Mouse (Mus musculus): Measurements from ENCODE around the gene Epgn. TPM values are rescaled to one million over a fixed set of nuclear protein-coding genes. Genes with fewer than 3 reads are reported as not detected.

Epgn gene
- 0.06 and 0.11 TPM in 2 replicates for polyA plus RNA-seq (2012; rRNA removed)

- DNase-seq (ENCODE audit: low read depth): no peak
Measured at GRCm38 (mm10) chr5:91027164-91027563, at the start of gene Epgn. TSS of gene Epgn (plus strand) at chr5:91027464.

- DNase-seq (ENCODE audit: low read depth): no peak
Measured at GRCm38 (mm10) chr5:90980297-90980696, 47.0 kb upstream of the Epgn start.

GRCm38 (mm10) chr5:90987605-90988004, 39.7 kb upstream of the Epgn start:
- no peak for DNase-seq (ENCODE audit: low read depth)

GRCm38 (mm10) chr5:90988149-90988548, 39.1 kb upstream of the Epgn start:
- DNase-seq (ENCODE audit: low read depth): no peak

- DNase-seq (ENCODE audit: low read depth): no peak
Measured at GRCm38 (mm10) chr5:90988592-90988991, 38.7 kb upstream of the Epgn start.

GRCm38 (mm10) chr5:90999942-91000341, 27.3 kb upstream of the Epgn start:
- DNase-seq (ENCODE audit: low read depth): no peak

- no peak for DNase-seq (ENCODE audit: low read depth)
Measured at GRCm38 (mm10) chr5:91015216-91015615, 12.0 kb upstream of the Epgn start.

GRCm38 (mm10) chr5:91023114-91023513, 4.2 kb upstream of the Epgn start:
- no peak for DNase-seq (ENCODE audit: low read depth)

- DNase-seq (ENCODE audit: low read depth): no peak
Measured at GRCm38 (mm10) chr5:91027840-91028239, 576 bp downstream of the Epgn start.

GRCm38 (mm10) chr5:91030629-91031028, 3.4 kb downstream of the Epgn start:
- no peak for DNase-seq (ENCODE audit: low read depth)

GRCm38 (mm10) chr5:91035341-91035740, 8.1 kb downstream of the Epgn start:
- DNase-seq (ENCODE audit: low read depth): no peak

GRCm38 (mm10) chr5:91036628-91037027, 9.4 kb downstream of the Epgn start:
- DNase-seq (ENCODE audit: low read depth): peak; percentile 83

GRCm38 (mm10) chr5:91037756-91038155, 10.5 kb downstream of the Epgn start:
- DNase-seq (ENCODE audit: low read depth): no peak

GRCm38 (mm10) chr5:91038547-91038946, 11.3 kb downstream of the Epgn start:
- DNase-seq (ENCODE audit: low read depth): peak; percentile 72

GRCm38 (mm10) chr5:91038963-91039362, 11.7 kb downstream of the Epgn start:
- no peak for DNase-seq (ENCODE audit: low read depth)

GRCm38 (mm10) chr5:91047987-91048386, 20.7 kb downstream of the Epgn start:
- no peak for DNase-seq (ENCODE audit: low read depth)

- DNase-seq (ENCODE audit: low read depth): no peak
Measured at GRCm38 (mm10) chr5:91048397-91048796, 21.1 kb downstream of the Epgn start.

- DNase-seq (ENCODE audit: low read depth): no peak
Measured at GRCm38 (mm10) chr5:91072340-91072739, 45.1 kb downstream of the Epgn start.

GRCm38 (mm10) chr5:91073626-91074025, 46.4 kb downstream of the Epgn start:
- DNase-seq (ENCODE audit: low read depth): no peak

- no peak for DNase-seq (ENCODE audit: low read depth)
Measured at GRCm38 (mm10) chr5:91074026-91074425, 46.8 kb downstream of the Epgn start.

- DNase-seq (ENCODE audit: low read depth): no peak
Measured at GRCm38 (mm10) chr5:91074450-91074950, 47.2 kb downstream of the Epgn start, which contains the start of gene Ereg. TSS of gene Ereg (plus strand) at chr5:91074622.

GRCm38 (mm10) chr5:91075021-91075420, 47.8 kb downstream of the Epgn start:
- DNase-seq (ENCODE audit: low read depth): no peak

GRCm38 (mm10) chr5:91083016-91083415, 55.8 kb downstream of the Epgn start:
- peak; percentile 24 for DNase-seq (ENCODE audit: low read depth)
